Mouse (Mus musculus) spleen, postnatal 10 days (tissue): ENCODE data around the gene Eif4h.
A peak's percentile ranks its signal among the peaks of the same experiment; 100 is the strongest.

Source experiments
- DNase-seq, 2 experiments: peaks; one replicate each; pipeline ENCODE4 v3.0.0; 2021 to 2022; ENCODE audit warnings: low spot score in 2 of 2

Eif4h gene

GRCm38 (mm10) chr5:134648976-134649375, 9.7 kb upstream of the Eif4h start:
- peak in 1 of 2 experiments; percentile 55 for DNase-seq

- DNase-seq, result no peak
Measured at GRCm38 (mm10) chr5:134647394-134647793, 8.1 kb upstream of the Eif4h start.

- no peak for DNase-seq
Measured at GRCm38 (mm10) chr5:134646461-134646860, 7.2 kb upstream of the Eif4h start.

GRCm38 (mm10) chr5:134644643-134645118, 5.4 kb upstream of the Eif4h start:
- DNase-seq, result no peak

GRCm38 (mm10) chr5:134644121-134644520, 4.8 kb upstream of the Eif4h start:
- DNase-seq, result no peak

GRCm38 (mm10) chr5:134640371-134640770, 1.1 kb upstream of the Eif4h start:
- DNase-seq, result no peak

GRCm38 (mm10) chr5:134638461-134639268, 625 bp downstream of the Eif4h start:
- no peak for DNase-seq

GRCm38 (mm10) chr5:134637820-134638367, 1.4 kb downstream of the Eif4h start:
- no peak for DNase-seq

- DNase-seq, result no peak
Measured at GRCm38 (mm10) chr5:134632841-134633240, 6.4 kb downstream of the Eif4h start.

GRCm38 (mm10) chr5:134630835-134631234, 8.5 kb downstream of the Eif4h start:
- DNase-seq, result no peak

GRCm38 (mm10) chr5:134629508-134629907, 9.8 kb downstream of the Eif4h start:
- DNase-seq, result no peak

- no peak for DNase-seq
Measured at GRCm38 (mm10) chr5:134622069-134622468, 17.2 kb downstream of the Eif4h start.

GRCm38 (mm10) chr5:134621099-134621640, 18.1 kb downstream of the Eif4h start:
- DNase-seq, result no peak

GRCm38 (mm10) chr5:134620457-134620856, 18.8 kb downstream of the Eif4h start:
- no peak for DNase-seq

- peak; percentile 73 to 83 for DNase-seq
Measured at GRCm38 (mm10) chr5:134617071-134617470, 22.2 kb downstream of the Eif4h start.

GRCm38 (mm10) chr5:134615780-134616179, 23.5 kb downstream of the Eif4h start:
- DNase-seq, result no peak

- no peak for DNase-seq
Measured at GRCm38 (mm10) chr5:134615380-134615779, 23.9 kb downstream of the Eif4h start.

- DNase-seq, result peak in 1 of 2 experiments; percentile 47
Measured at GRCm38 (mm10) chr5:134614802-134615201, 24.5 kb downstream of the Eif4h start, which contains the start of gene Lat2. Gene Lat2, minus strand, starts transcription at chr5:134615025.

GRCm38 (mm10) chr5:134614296-134614695, 25.0 kb downstream of the Eif4h start:
- DNase-seq, result no peak

GRCm38 (mm10) chr5:134613727-134614126, 25.6 kb downstream of the Eif4h start:
- DNase-seq, result peak in 1 of 2 experiments; percentile 63

- no peak for DNase-seq
Measured at GRCm38 (mm10) chr5:134611810-134612521, 27.3 kb downstream of the Eif4h start.
